Mouse (Mus musculus): ENCODE data around the gene Endou.

The Endou gene

GRCm38 (mm10) chr15:97724346-97725197 lies 6.6 kb downstream of the Endou start:
- ChIA-PET POLR2A (no interaction called here), CTCF (interaction anchor here (0.6 to 1.9 kb wide), 4 partner anchors 27 to 125 kb away, joined by 3 to 5 read pairs (median 4); no protein-coding TSS in a partner anchor)

- ChIA-PET CTCF (interaction anchor here in 2 of 4 experiments (1.3 to 1.9 kb wide), 2 partner anchors 30 to 126 kb away, joined by 3 to 5 read pairs; no protein-coding TSS in a partner anchor), POLR2A (no interaction called here)
These were observed 7.4 kb downstream of the Endou start for GRCm38 (mm10) chr15:97723536-97724345.

- ChIA-PET CTCF (interaction anchor here in 2 of 4 experiments (1.1 to 1.4 kb wide), 2 partner anchors 67 to 129 kb away, joined by 3 read pairs; no protein-coding TSS in a partner anchor), POLR2A (no interaction called here)
These were observed 10.0 kb downstream of the Endou start for GRCm38 (mm10) chr15:97721008-97721701.

GRCm38 (mm10) chr15:97720026-97720675 lies 11.0 kb downstream of the Endou start:
- ChIA-PET POLR2A (no interaction called here), CTCF (interaction anchor here in 2 of 4 experiments (1.0 to 4.6 kb wide), 5 partner anchors 56 to 130 kb away, joined by 3 to 39 read pairs (median 5); no protein-coding TSS in a partner anchor)

- ChIA-PET CTCF (interaction anchor here in 2 of 4 experiments (1.0 to 4.6 kb wide), 4 partner anchors 55 to 130 kb away, joined by 4 to 39 read pairs (median 5); no protein-coding TSS in a partner anchor), POLR2A (no interaction called here)
These were observed 11.6 kb downstream of the Endou start for GRCm38 (mm10) chr15:97719494-97719893.

DNA sequence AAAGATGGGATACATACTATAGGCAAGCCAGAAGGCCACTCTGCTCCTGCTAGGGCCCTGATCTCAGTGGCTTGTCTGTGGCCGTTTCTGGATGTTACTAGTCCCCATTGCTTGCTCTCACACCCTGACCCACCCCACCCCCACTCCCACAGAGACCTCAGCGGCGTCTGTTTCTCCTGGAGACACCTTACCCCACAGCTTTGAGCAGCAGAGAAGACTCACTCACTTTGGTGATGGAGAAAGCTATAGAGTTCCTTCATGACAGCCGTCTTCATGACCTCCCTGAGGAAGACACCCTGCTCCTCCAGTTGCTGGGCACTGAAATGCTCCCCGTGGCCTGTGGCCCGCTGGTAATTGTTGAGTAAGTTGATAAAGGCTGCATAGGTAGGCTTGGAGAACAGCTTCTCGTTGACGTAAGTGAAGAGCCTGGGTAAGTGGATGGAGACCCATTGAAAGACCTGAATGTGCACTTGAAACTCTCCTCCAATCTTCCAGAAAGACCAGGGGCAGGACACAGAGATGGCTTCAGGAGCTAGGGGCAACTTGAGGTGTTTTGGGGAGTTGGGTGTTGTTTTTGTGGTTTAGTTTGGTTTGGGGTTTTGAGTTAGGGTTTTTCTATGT lies 12.5 kb downstream of the Endou start:
- POLR2A ChIA-PET: interaction anchor here in 2 of 4 experiments (0.6 to 1.8 kb wide), 4 partner anchors 58 to 1395 kb away, joined by 3 to 4 read pairs (median 4); no protein-coding TSS in a partner anchor
- CTCF ChIA-PET: interaction anchor here (0.6 to 4.6 kb wide), 8 partner anchors 53 to 538 kb away, joined by 3 to 39 read pairs (median 4); no protein-coding TSS in a partner anchor

GRCm38 (mm10) chr15:97717861-97718534 lies 13.1 kb downstream of the Endou start:
- POLR2A ChIA-PET: interaction anchor here in 2 of 4 experiments (0.6 to 1.8 kb wide), 4 partner anchors 58 to 248 kb away, joined by 3 to 4 read pairs (median 3); no protein-coding TSS in a partner anchor
- CTCF ChIA-PET: interaction anchor here (0.7 to 4.6 kb wide), 12 partner anchors 34 to 132 kb away, joined by 3 to 39 read pairs (median 4); no protein-coding TSS in a partner anchor

DNA sequence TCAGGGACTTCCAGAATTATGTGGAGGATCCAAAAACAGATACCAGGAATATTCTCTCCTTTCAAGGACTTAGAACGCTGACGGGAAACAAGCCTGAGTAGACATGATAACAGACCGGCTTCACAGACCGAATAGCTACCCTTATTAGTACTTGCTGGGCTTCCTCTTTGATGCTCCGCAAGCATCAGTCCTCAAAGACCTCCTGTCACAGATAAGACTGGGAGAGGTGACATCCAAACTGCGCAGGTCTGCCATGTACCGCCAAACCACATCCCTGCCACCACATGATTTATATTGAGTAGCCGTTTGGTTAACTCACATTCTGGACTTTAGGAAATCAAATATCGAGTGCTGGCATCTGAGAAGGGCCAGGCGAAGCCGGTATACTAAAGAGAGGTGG lies 14.4 kb downstream of the Endou start:
- ChIA-PET POLR2A (interaction anchor here in 1 of 4 experiments (1.1 to 1.8 kb wide), 3 partner anchors 20 to 133 kb away, joined by 3 to 4 read pairs (median 3); no protein-coding TSS in a partner anchor), CTCF (interaction anchor here (0.6 to 4.6 kb wide), 10 partner anchors 35 to 247 kb away, joined by 3 to 39 read pairs (median 4); partner anchors contain the start of gene Tmem106c (in 1 of the 4))

DNA sequence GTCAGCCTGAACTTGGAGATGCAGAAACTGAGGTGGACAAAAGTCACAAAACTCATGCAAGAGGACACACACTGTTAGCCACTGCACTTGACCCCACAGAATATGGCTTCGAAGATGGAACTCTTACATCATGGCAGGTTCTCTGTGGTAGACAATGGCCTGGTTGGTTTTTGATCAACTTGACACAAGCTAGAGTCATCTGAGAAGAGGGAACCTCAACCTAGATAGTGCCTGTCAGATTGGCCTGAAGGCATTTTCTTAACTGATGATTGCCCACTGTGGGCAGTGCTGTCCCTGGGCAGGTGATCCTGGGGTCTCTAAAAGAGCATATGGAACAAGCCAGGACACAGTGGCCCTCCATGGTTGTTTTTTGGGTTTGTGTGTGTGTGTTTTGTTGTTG lies 15.4 kb downstream of the Endou start:
- POLR2A ChIA-PET: interaction anchor here in 1 of 4 experiments (0.9 to 1.7 kb wide), 2 partner anchors 24 to 29 kb away, joined by 3 read pairs; no protein-coding TSS in a partner anchor
- CTCF ChIA-PET: interaction anchor here in 2 of 4 experiments (1.0 to 1.6 kb wide), 3 partner anchors 48 to 134 kb away, joined by 3 to 6 read pairs (median 4); no protein-coding TSS in a partner anchor

DNA sequence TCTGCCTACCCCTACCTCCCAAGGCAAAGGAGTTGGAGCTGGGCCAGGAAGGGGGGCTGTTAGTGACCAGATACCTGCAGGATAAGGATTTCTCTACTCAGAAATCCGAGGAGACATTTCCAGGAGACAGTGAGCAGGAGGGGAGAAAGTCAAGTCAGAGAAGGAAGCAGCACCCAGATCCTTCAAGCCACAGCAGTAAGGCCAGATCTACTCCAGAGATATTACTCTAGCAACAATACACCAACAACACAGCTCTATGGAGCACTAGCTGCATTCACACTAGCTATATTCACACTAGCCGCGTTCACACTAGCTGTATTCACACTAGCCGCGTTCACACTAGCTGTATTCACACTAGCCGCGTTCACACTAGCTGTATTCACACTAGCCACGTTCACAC lies 16.1 kb downstream of the Endou start:
- POLR2A ChIA-PET: interaction anchor here in 1 of 4 experiments (0.9 to 1.7 kb wide), 2 partner anchors 25 to 30 kb away, joined by 3 read pairs; no protein-coding TSS in a partner anchor
- CTCF ChIA-PET: interaction anchor here in 2 of 4 experiments (1.0 to 1.1 kb wide), 2 partner anchors 48 to 135 kb away, joined by 3 to 4 read pairs; no protein-coding TSS in a partner anchor

- ChIA-PET CTCF (no interaction called here), POLR2A (interaction anchor here in 1 of 4 experiments (0.6 kb wide), 1 partner anchor 107 kb away, joined by 6 read pairs; no protein-coding TSS in a partner anchor)
These were observed 18.6 kb downstream of the Endou start for GRCm38 (mm10) chr15:97712546-97712945.

DNA sequence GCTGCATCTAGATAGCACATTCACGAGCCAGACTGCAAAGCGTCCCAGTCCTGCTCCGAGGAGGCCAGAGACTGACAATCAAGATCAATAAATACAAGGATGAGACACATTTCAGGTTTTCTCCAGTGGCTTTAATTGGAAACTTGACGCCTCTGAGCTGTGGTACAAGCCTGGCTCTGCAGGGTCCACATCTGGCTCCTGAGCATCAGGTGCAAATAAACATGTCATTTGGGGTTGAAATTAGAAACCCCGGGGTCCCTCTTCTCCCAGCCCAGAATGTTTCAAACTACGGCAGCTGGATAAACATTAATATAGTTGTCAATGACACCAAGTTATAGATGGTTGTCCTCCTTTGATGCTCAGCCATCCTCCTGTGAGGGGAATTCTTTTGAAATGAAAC lies 20.2 kb downstream of the Endou start:
- POLR2A ChIA-PET: interaction anchor here in 2 of 4 experiments (0.5 to 0.6 kb wide), 2 partner anchors 221 to 279 kb away, joined by 3 to 4 read pairs; no protein-coding TSS in a partner anchor
- CTCF ChIA-PET: interaction anchor here in 1 of 4 experiments (1.0 to 2.4 kb wide), 2 partner anchors 44 to 139 kb away, joined by 3 to 5 read pairs; no protein-coding TSS in a partner anchor

DNA sequence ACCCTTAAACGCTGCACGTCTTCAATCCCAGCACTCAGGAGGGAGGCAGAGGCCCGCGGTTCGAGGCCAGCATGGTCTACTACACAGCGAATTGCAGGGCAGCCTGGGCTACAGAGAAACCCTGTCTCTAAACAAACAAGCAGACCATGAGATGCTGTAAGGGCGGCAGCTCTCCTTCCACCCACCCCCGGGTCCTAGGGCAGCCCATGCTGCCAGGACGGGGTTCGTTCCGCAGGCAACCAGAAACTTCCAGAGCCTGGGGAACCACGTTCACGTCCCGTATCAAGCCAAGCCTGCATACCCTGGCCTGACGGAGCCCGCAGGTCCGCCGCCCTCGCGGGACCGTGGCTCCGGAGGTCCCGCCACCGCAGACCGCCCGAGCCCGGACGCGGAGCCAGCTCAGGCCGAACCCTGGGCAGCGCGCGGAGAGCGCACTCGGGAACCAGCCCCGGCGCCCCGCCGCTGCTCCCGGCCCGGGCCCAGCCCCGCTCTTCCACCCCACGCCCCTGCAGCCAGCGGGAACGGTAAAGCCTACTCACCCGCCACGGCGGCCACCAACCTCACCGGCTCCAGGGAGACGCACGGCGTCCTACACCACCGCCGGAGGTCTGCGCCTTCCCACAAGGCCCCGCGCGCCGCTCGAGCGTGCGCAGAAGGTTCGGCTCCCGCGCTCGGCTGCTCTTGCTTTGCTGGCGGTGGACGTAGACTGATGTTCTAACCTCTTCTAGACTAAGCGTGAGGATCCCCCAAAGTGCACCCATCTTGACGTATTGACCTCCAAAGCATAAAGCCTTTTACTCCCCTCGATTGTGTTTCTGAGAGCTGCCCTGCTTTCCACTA lies 25.7 kb downstream of the Endou start, which contains the start of gene Rpap3:
TSS of gene Rpap3 (minus strand) at position 615 of the 840 bp plus-strand sequence.
- ChIA-PET POLR2A (interaction anchor here in 2 of 4 experiments (0.6 to 1.1 kb wide), 2 partner anchors 57 to 499 kb away, joined by 4 read pairs; no protein-coding TSS in a partner anchor), CTCF (interaction anchor here in 3 of 4 experiments (0.6 to 1.4 kb wide), 5 partner anchors 42 to 462 kb away, joined by 3 to 5 read pairs (median 3); no protein-coding TSS in a partner anchor)

- ChIA-PET POLR2A (no interaction called here), CTCF (no interaction called here)
These were observed 34.5 kb downstream of the Endou start for GRCm38 (mm10) chr15:97696616-97697015.

GRCm38 (mm10) chr15:97693411-97693810 lies 37.7 kb downstream of the Endou start:
- ChIA-PET CTCF (interaction anchor here in 1 of 4 experiments (1.7 kb wide), 1 partner anchor 31 kb away, joined by 3 read pairs; no protein-coding TSS in a partner anchor), POLR2A (no interaction called here)
